Mouse (Mus musculus) cortical plate, adult 2 months (tissue): ENCODE measurements at regions not wholly inside any gene's neighbourhood (a gene's known extent, or its start where the extent isn't known, plus 50 kb on each side); places are given as distances from the start of the nearest gene placed in this dataset.

Experiments
- CTCF ChIP-seq: fragments of 200-500 bp; IDR thresholded peaks from 2 replicates; pipeline ENCODE4 v1.5.1; 2011; ENCODE audit warnings: mild to moderate bottlenecking, control low read depth, low read length; ENCODE audit not compliant: insufficient read depth; ENCODE audit errors: extremely low read depth
- POLR2A ChIP-seq: fragments of 200-500 bp; IDR thresholded peaks from 2 replicates; pipeline ENCODE4 v1.6.1; 2011; ENCODE audit warnings: mild to moderate bottlenecking, low read length, control low read depth; ENCODE audit not compliant: insufficient read depth; ENCODE audit errors: extremely low read depth

- TF ChIP-seq POLR2A: no peak
- no peak for TF ChIP-seq CTCF
Observed at GRCm38 (mm10) chr16:24092616-24093525, 104.2 kb upstream of the Bcl6 start.
